Mouse (Mus musculus) cerebellum, postnatal 10 days (tissue): Measurements from ENCODE around the gene Macrod2.

ENCODE experiments used
- DNase-seq, 2 experiments: peaks; one replicate each; pipeline ENCODE4 v3.0.0; 2021; ENCODE audit warnings: mixed read lengths in 2 of 2

The Macrod2 gene

DNA sequence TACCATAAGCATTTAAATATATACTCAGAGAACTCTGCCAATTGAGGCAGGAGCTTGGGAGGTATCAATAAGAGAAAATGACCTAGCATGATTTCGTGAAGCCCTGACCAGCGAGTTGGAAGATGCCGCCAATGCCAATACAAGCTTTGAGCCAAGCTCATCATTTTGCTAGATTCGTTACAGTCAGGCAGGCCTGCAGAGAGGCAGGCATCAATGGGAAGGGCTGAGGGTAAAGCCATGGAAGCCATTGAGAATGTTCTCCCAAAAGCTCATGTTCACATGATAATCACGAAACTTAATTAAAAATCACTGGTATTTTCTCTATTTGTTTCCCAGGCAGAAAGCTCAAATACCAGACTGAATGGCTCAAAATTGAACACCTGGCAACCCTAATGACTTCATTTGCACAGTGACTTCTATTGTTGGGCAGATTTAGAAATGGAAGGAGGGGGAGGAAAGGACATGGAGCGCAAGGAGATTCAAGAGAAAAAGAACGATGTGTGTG lies 928.9 kb downstream of the Macrod2 start:
- DNase-seq: peak; percentile 21 to 36

DNA sequence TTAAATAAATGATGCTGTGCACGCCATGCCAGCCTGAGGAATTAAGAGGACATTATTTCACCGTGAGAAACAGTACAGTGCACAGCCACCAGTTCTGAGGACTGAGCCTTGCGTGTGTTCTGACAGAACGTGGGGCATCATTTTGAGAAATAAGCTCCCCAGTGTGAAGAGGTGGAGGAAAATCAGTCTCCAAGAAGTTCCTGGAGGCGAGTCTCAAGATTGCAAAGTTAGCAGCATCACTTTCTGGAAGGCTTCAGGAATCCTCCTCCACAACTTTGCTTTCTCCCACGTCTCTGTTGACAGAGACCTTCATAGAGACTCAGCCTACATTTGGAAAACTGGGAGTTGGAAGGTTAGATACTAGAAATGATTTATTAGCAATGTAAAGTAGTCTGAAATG lies 932.2 kb downstream of the Macrod2 start:
- no peak for DNase-seq

DNA sequence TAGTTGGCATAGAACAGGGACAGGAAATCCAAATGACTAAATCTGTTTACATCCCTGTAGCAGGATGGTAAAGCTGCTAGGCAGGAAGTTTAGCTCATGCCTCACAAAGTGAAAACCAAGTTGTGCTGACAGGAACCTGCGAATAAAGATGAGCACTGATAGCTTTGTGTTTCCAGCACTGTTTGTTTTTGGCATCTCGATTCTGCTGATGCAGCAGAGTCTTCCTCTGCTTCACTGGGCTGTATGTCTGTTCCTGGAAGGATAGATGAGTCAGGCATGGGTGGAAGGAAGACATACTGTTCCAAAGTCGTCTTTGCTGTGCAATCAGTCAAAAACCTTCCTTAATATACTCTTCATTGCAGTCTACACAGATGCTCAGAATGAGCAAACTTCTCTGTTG lies 942.6 kb downstream of the Macrod2 start:
- DNase-seq: no peak

DNA sequence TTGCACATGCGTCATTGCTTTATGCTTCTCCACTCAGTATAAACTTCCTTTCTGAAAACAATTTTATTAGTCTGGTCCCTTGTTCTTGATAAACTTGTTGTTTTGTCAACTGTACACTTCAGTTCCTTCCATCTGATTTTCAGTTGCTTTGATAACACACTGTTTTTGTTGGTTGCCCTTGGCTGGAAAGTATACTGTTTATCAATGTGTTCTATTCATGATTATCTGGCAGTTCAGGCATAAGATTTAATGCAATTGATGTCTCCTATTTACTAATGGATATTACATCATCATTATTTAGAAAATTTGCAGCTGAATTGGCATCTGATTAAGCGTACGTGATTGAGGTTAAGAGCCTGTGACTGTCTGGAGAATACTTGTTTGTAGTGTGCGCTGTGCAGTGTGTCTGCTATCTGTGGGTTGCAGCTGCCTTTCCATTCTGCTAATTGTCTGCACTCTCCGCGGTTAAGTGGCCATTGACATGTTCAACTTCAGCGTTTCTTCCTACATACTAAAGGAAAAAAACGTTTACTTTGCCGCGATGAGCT lies 949.0 kb downstream of the Macrod2 start:
- DNase-seq: no peak

DNA sequence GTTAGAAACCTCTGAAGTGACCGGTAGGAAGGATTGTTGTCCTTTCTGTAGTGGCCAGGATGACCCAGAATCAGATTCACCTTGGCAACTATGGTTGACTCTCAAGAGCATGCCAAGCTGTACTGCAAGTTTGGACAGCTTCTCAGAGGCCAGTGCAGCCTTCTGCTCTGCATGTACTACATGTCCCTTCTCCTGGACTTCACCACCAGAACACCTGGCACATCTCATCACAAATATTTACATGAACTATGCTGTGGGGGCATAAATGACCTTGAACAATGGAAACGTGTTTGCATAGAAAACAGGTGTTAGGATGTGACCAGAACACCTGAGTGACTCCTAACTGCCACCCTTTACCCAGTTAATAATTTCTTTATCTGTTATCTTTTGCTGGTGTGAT lies 957.5 kb downstream of the Macrod2 start:
- DNase-seq: no peak

DNA sequence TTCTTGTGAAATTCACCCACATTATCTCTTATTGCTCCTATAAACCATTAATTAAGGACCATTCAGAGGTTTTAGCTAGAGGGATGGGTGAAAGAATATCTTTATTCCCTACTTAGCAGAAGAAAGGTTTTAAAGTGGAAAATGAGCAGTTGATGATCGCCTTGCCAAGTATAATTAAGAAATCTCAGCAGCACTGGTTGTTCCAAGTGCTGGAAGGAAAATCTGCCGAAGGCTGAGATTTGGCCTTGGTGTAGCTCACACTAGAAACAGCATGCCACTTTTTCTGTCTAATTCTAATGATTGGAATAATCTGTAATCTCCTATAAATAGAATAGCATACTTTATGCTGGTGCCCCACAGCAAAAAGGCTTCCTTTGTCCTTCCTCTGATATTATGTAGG lies 993.5 kb downstream of the Macrod2 start:
- DNase-seq: peak in 1 of 2 experiments; percentile 17

DNA sequence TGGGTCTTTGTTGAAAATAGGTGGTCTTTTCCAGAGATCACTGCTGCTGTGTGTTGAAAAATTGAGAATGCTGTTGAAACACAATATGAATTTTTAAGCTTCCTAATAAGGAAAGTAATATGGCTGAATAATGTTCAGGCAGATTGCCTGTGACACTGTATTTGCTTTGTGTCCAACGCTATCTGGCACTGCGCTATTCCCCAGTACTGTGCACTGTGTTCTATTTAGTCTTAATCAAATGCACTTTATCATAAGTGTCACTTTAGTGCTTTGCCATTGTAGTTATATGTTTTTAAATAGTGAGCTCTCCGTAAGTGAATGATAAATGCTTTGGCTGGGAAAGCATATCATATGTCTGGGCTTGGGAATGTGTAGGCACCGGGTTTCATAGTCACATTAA lies 996.1 kb downstream of the Macrod2 start:
- DNase-seq: no peak

DNA sequence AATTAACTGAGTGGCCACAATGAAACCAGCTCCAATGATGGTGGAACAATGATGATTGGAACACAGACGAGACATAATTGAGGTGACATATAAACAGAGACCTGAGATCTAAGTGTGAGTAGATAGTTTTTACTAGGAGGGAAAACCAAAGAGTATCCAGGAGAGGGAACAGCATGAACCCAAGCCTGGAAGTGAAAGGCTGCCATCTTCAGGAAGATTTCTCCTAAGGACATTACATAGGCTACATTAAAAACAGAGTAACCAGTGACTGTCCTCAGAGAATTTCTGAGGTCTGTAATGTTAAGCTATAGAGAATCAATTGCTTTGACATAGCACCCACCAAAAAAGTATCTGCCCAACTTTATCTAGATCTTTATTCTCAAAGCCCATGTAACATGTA lies 999.7 kb downstream of the Macrod2 start:
- peak in 1 of 2 experiments; percentile 9 for DNase-seq

DNA sequence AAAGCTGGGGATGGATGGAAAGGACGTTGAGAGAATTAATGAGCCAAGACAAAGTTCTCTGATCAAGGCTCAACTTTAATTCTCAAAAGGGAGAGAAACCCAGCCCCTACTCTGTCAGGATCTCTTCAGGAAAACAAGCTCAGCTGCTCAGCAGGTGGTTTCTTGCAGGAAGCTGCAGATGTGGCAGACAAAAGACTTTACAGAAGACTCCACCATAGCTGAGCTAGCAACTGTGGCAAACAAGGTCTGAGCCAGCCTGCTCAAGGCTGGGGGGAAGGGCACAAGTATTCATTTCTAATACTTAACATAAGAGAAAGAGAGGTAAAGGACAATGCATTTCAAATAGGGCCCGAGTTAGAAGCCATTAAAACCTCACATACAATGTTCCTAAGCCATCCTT lies 1013.7 kb downstream of the Macrod2 start:
- DNase-seq: no peak

DNA sequence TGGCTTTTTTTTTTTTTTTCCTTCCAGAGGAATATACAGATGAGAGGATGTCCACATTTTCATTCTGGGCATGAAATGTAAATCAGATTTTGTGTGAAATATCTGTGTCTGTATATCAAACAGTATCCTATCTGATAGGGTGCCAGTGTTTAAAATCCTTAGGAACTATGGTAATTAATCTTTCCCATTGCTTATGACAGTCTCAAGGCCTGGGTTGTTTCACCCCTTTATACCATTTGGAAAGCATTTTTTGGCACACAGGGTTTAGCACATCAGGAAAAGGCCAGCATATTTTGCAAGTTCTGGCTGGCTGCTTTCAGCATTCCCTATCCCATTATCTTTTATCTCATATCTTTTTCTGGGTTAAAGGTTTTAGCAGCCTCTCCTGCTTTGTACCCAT lies 1021.3 kb downstream of the Macrod2 start:
- no peak for DNase-seq

DNA sequence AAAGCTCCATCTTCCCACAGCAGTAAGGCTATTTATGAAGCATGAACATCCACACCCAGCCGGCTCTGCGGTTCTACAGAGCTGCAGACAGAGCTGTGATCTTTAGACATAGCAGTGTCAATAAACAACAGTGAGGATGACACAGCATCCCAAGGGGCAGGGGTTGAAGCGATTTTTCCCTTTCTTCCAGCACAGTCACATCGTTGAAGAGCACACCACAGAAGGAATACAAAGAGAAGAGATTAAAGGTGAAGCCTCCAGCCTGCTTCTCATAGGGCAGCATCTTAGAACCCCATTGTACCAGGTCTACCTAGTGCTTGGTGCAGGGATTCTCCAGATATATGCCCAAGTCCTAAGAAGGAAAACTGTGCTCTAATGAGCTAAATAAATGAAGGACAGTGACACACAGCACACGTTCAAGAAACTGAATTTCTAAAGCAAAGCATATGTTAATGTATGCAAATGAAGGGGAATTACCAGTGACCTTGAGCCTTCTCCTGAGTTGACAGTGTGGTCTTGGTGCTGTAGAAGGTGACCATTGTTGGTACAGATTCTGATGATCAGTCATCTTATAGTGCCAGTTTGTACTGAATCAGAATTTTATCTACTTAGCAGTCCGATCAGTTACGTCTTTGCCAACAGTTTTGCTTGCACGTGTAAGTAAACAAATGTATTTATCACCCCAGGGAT lies 1021.9 kb downstream of the Macrod2 start:
- no peak for DNase-seq

DNA sequence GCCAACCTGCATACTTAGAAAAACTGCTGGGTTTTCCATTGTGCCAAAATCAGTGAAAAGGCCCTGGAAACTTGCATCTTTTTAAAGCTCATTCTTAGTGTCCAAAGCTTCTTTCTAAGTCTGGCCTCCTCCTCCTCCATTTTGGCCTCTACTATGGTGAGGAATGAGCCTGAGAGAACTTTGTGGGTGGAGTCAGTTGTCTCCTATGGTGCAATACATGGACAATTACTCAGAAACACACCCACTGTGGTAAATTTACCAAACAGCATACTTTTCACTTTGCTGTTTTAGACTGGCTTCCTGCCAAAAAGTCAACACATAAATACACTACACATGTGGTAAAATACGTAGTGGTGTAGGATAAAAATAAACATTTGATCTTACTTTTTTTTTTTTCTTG lies 1024.7 kb downstream of the Macrod2 start:
- no peak for DNase-seq

DNA sequence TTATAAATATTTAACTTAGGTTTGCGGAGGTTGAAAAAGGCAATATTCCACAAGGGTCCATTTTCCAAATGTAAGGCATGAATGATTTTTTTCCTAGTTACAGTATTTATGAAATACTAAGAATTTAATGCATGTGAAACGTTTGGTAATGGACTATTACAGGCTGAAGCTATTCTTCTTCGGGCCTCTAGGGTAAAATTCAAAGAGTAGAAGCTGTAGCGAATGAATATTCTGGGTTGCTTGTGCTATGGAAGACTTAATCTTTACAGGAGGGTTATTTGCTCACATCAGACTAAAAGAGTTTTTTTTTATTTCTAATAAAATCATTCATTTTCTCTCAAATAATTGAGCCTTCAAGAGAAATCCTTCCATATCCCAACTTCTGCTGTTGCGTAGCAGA lies 1039.0 kb downstream of the Macrod2 start:
- no peak for DNase-seq

DNA sequence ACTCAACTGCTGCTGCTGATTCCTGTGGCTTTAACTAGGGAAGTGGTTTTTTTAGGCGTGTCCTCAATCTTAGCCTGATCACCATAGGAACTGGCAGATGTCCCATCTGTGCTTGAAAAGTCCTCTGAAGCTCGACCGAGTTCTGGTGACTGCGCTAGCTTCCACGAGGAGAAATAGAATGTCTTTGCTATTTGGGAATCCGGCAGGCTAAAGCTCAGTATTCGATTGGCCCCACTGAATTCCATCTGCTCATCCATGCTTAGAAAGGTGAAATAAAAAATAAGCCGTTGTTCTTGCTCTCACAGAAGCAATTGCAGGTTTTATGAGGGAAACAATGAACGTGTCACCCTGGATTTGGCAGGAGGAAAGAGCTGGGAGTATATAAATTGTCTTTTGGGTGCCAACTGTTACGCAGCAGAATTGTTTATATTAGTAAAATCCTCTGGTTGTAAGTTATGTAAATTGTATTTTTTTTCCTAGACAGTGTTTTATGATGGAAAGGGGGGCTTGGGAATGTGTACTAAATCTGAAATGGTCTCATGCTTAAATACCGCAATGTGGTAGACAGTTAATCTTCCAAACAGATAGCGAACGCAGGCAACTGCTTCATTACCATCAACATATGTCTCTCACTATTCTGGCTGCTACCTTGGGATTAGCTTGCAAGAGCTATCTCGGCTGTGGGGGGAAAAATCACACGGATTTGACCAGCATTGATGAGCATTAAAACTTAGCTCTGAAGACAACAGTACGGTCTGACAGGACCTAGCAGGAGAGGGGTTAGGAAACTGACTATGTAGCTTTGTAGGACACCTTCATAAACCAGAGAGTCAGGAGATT lies 1039.8 kb downstream of the Macrod2 start:
- DNase-seq: peak; percentile 80 to 82

DNA sequence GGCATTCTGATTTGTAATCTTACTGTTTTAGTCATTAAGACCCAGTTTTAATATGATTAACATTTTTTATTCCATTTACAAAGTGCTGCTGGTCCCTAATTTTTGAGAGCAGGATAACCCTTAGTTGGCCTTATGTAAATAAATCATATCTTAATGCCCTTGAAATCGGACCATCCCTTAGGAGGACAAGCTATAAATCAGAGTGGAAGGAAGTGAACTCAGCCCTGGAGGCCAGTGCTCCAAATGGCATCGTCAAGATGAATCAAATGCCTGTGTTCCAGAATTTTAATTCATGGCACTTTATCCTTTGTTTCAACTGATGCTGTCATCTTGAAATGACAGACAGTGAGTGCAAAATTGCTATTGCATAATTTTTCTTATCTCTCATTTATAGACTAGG lies 1046.8 kb downstream of the Macrod2 start:
- no peak for DNase-seq

DNA sequence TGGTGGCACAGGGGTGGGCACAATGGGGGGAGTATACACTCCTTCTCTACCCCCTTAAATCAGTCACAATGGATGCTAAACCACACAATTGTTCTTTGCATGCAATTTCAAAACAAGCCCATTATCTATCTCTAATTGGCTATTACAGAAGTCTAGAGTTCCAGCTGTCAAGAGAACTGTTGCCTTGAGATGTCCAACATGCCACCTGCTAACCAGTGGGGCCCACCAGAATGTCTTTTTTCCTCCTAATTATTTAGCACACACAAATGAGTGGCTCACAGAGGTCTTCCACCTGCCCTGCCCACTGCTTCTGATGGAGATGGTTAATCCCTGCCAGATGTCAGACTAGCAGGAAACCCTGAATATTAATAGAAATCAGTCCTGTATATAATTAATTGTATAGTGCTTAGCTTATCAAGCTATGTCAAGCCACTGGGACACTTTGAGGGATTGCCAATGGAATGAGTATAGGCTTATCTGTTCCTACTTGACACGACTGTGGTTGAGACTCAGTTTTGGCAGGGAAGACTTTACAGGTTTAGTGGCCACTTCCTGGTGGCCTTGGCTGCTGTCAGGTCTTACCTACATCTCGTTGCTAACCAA lies 1054.1 kb downstream of the Macrod2 start:
- no peak for DNase-seq

DNA sequence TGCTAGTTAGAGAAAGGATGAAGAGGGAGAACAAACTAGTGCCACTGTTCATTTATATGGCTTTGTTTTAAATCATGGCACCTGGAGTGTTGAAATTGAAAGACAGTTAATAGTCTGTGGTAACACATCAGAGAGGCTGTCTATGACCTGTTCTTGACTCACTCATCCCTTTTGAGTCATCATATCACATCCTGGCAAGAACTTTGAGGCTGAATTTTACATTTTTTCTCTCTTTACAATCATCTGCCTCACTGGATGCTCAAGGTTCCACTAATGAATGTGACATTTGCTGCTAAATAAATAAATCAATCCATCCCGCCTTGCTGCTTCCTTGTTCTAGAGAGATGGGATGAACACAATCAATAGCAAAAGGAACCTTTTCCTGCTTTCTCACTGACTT lies 1068.8 kb downstream of the Macrod2 start:
- no peak for DNase-seq

DNA sequence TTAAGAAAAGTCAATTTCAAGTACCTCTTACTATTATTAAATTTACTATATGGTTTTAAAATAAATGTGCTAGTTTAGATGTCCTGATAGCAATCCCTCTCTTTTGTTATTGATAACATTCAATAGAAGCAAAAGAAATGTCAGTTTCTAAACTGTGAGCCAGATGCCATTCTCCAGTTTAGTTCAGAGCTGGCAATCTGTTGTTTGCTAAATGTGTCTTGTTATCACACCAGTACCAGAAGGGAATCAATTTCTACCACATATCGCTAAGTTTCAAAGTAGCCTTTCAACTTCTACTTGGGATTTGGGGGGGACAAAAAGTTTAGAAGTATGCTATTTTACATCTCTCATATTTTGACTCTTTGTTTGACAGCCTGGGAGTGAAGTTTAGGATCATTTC lies 1077.7 kb downstream of the Macrod2 start:
- DNase-seq: no peak

DNA sequence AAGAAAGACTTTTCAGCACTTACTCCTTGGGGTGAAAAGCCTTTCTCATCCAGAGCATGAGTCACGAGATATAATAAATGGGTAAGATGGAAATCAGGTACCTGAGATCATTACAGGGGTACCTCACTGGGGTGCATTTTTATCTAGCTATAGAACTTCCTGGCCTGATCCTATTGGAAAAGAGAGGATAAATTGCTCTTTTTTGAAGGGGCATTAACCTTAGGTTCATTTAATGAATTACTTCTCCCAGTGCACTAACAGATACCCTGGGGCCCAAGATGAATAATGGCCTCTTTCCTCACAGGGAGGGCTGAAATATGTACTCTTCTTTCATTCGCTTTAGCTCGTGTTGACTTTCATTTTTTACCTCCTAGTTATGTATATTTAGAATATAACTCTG lies 1082.5 kb downstream of the Macrod2 start:
- DNase-seq: no peak

DNA sequence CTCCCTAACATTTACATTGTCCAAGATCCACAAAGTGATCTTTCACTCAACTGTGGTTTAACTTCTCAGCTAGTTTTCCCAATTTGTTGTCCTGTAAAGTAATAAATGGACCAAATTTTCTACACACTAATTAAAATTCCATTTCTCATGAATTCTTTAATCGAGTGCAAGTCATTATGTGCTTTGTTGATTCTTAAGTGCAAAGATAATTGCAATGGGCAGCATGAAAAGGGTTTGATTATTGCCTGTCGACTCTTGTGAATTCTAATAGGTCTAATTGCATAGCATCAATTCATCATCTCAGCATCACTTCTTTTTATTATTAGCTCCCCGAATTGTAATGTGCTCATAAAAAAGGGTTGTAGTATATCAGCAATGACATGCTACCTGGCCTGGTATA lies 1095.4 kb downstream of the Macrod2 start:
- DNase-seq: no peak

DNA sequence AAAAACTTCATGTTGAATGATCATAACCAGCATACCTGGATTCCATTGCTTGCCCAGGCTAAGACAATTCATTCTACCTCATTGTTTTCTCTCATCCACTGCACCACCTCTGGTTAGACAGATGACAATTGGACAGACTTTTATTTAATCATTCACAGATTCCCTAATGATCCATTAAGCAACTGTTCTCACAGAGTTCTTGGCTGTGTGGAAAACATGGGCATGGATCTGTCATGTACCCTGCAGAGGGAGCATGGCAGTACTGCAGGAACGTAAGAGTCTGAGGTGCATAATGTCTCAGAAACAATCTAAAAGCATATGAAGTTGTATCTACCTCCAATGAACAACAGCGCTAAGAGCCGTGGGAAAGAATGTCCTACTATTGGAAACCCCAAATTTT lies 1110.3 kb downstream of the Macrod2 start:
- no peak for DNase-seq

DNA sequence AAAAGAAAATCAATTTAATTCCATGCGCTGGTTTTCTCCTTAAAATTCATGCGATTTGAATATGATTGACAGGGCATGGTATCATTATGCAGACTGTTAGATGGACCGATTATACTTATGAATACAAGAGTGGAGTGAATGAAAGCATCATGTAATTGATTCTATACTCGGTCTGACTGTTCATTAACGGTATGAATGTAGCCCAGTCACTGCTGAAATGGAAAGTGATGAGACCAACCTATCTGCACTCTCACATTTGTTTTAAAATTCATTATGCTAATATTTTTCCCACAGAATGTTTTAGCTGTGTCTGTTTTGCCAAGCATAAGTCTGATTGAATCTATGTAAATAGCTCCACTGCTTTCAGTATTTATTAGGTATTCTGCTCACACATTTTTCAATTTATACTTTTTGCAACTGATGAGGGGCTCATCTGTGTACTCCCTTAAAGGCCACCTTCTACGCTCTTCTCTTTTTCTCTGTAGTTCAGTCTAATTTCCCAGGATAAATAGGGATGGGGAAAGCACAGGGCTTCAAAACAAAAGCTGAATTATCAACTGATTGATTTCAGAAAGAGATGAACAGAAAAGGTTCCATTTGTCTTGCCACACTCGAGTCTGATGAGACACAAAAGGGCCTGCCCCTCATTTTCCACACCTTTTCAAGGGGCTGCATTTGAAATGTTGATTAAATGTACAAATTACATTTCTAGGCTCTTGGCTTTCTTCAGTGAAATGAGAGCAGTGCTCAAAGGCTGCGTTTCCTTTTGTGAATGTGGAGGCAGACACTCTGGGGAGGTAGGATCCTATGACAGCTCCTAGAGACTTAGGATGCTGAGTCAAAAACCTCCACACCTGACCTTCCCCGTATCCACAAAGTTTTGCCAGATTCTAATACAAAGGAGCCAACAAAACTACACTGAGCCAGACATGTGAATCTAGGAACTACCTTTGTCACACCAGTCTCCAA lies 1113.1 kb downstream of the Macrod2 start:
- DNase-seq: no peak
